Mouse (Mus musculus) ES-Bruce4 (cell line): ENCODE results near the gene Adap2.

Experiments used
- CTCF ChIP-seq: IDR thresholded peaks from one replicate; pipeline ENCODE4 v1.8.1; 2011; ENCODE audit warnings: low read depth, low read length
- EP300 ChIP-seq: IDR thresholded peaks from 2 replicates; pipeline ENCODE4 v1.6.1; 2011; ENCODE audit warnings: low read depth, low read length; ENCODE audit not compliant: insufficient read depth

DNA sequence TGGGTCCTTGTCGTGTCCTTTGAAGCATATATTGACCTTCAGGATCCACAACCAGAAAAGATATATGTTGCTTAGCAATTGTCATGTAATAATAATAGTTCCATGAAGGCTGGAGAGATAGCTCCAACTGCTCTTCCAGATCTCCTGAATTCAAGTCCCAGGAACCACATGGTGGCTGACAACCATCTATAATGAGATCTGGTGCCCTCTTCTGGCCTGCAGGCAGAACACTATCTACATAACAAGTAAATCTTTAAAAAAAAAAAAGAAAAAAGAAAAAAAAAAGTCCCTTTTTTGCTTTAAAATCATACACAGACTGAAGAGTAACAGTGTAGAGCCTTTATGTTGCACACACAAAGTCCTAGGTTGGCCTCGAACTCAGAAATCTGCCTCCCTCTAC lies 45.9 kb downstream of the Adap2 start:
- TF ChIP-seq CTCF (no peak), EP300 (no peak)
